Mouse (Mus musculus): ENCODE measurements around the gene Parp8.

The Parp8 gene

DNA sequence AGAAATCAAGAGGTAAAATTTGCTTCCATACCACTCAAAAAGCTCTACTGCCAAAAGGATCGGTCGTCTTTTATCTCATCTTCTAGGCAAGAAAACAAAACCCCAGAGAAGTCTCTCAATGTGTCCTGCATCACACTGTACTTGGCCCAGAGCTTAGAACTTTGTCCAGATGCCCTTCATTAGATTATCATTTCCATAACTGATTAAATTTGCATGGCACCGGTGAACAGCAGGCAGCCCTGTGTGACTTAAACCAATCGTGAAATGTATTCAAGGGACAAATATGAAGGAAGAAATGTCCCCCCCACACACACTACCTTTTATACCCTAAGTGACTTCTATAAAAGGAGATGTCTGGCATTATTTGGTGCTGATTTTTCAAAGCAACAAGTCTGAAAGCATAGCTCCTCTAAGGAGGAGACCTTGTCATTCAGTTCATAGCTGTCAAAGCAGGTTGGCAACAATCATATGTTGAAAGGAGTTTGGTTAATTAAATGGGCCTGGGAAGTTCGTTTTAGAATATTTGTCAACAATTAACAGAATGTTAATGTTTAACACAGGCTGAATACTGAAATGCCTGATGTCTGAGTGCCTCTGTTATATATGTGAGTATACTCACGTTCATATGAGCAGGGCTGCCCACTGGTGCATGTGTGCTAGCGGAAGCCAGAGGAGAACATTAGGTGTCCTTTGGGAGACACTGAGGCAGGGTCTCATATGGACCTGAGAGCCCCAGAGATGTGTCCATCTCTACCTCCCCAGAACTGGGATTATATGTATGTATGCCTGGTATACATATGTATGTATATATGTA is 66.4 kb downstream of the Parp8 start:
- 73% methylated on average over 7 of the region's 7 CpGs for WGBS

GRCm38 (mm10) chr13:116957577-116957976 is 67.8 kb downstream of the Parp8 start:
- WGBS = 55% methylated on average over 3 of the region's 3 CpGs

DNA sequence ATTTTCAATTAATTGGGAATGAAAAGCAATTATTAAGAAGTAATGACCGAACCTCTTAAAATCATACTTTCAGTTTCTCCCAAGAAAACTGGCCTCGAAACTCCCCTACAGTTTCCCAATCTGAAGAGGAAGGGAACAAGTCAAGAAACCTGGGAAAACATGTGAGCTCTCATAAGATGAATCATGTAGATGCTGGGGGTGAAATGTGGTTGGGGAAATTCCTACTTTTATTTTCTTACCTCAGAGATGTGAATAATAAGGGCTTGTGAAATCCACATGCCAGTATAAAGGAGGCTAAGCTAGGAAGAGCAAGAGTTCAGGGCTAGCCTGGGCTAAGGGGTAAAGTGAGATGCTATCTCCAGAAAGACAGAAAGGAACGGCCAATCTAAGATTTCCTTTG is 74.0 kb downstream of the Parp8 start:
- 93% methylated on average over 3 of the region's 3 CpGs for WGBS

DNA sequence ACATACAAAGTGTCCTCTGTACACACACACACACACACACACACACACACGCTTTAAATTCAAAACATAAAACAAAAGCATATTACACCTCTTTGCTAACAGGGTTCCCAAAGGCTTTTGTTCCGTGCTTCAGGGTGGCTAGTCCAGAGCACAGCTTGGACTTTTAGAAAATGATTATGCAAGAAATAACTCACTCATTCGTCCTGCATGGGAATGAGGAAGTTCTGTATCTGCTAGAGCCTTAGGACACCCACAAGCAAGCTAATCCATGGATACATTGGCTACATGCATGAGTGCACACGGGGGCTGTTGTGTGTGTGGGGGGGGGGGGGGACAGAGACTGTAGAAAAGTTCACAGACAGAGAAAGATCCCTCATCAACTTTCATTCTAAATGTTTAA is 75.8 kb downstream of the Parp8 start:
- WGBS = 75% methylated on average over 4 of the region's 4 CpGs

DNA sequence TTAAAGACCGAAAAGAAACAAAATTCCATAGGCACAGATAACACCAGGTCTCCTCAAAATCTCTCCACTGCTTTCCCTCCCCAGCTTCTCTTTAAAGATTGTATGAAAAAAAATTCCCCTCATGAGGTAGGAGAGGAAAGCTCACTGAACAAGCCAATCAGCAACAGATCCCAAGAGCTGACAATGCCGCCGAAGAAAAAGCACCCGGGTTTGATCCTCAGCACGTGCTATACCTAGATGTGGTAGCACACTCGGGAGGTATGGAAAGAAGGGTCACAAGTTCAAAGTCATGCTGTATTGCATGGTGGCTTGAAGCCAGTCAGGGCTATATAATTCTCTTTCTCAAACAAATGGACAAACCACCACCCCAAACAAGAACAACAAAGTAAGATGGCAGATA is 76.3 kb downstream of the Parp8 start:
- 94% methylated on average over 6 of the region's 6 CpGs for WGBS

DNA sequence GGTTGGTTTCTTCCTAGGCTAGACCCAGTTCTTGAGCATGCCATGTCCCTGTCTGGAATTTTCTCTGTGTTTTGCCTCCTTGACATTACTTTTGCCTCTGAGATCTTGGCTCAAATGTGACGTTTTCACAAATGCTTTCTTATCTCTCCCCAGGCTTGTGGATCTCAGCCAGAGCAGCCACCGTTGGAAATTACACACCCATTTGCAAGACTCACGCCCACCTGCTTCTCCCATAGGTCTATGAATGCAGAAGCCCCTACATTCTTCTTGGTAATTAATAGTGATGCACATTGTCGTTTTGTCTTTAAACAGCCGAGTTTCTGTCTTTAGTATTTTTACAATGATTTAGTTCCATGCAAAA is 77.1 kb downstream of the Parp8 start:
- 63% methylated on average over 5 of the region's 5 CpGs for WGBS

DNA sequence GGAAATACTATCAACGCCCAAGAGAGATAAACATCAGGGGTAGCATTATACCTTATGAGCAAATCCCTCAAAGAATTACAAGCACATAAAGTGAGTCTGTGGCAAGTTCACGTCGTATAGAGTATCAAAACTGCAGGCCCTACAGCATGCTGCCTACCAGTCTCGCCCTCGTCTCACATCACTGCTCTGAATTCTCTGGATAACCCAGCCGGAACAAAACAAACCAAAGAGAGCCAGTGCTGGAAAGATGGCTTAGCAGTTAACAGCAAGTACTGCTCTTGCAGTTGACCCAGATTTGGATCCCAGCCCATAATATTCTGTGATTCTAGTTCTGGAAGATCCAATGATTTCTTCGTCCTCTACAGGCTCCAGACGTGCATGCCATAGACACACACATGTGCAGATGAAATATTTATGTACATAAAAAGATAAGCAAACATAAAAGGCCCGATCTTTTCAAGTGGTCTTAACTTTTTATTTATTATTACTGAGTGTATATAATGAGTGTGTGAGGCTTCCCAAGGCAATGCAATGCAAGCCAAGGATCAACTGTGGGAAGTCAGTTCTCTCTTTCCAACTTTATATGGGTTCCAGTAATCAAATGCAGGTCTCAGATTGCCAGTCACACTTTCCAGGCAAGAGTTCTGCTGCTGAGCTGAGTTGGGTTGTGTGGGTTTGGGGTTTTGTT is 77.6 kb downstream of the Parp8 start:
- 77% methylated on average over 9 of the region's 9 CpGs for WGBS

- 87% methylated on average over 4 of the region's 4 CpGs for WGBS
Observed at GRCm38 (mm10) chr13:116946566-116946965, 78.8 kb downstream of the Parp8 start.

DNA sequence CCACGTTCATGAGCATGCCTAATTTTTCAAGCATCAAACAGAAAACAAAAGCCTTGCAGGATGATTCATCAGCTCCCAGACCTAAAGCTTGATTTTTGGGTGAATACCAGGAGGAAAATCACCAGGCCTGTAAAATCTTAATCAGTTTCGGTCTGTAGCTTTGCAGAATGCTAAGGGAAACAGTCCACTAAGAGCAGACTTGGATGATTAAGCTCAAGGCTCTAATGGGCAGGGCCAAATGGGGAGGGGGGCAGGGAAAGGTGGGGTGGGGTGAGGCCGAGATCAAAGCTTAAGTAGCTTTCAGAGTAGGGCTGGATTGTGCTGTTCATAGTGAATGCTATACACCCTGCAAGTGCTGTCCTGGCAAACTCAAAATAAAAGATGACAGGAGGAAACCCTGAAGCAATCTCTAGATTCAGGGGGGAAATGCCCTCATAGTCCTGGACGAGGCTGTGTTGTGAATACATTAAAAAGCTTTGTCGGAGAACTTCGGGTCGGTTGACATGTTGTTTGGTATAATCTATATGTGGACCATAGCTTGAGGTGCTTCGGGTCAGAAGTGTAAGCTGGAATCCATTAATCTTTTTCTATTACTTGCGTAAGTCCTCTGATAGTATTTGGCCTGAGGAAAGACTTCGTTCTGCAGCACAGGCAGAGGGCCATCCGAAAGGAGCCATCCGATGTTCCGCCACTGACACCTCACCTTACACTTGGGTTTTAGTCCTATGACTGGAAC is 83.9 kb downstream of the Parp8 start:
- WGBS = 83% methylated on average over 13 of the region's 13 CpGs

- 80% methylated on average over 7 of the region's 7 CpGs for WGBS
Observed at GRCm38 (mm10) chr13:116940761-116941160, 84.6 kb downstream of the Parp8 start.

DNA sequence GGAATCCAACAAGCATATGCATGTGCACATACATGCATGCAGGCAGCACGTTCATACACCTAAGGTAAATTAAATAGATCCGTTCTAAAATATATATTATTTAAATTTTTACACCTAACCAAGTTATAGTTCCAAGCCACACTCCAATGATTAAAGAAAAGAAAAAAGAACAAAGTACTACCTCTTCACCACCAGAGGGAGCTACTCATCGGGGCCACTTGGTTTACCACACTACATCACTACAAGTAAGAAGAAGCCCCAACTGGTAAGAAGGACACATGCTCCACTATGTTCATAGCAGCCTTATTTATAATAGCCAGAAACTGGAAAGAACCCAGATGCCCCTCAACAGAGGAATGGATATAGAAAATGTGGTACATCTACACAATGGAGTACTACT is 88.3 kb downstream of the Parp8 start:
- 98% methylated on average over 3 of the region's 3 CpGs for WGBS

DNA sequence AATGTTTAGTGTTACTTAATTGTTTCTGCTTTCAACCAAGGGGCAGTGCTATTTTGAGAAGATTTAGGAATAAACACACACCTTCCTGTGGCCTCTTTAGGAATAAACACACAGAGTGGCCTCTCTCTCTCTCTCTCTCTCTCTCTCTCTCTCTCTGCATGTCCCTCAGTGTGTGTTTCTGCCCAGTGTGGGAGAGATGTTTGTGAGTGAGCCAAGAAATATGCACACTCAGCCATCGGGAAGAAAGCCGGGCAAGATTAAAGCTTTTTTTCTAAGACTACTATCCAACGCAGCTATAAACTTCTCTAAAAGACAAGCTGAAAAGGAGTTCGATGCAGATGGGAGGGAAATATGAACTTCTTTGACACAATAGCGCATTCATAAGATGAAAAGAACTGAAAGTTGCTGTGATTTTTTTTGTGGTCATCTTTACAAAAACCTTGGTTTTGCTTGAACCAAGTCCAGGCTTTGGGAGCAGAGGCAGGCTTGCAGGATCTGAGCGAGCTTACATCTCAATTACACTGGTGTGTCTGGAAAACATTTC is 107.9 kb downstream of the Parp8 start:
- 30% methylated on average over 6 of the region's 6 CpGs for WGBS

DNA sequence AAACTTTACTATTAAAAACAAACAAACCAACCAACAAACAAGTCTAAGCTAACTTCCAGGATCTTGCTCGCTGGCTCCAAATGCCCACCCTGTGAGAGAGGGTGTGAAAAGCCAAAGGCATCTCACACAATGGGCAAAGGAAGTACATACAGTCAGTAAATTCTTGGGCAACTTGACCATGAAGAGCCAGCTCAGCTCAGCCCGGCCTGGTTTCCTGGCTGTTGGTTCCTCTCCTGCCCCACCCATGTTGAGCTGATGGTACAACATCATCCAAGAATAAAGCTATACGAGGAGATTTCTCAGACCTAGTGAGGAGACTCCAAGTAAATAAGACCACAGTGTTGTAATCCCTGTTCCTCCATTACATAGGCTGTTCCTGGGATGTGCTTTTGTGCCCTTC is 117.1 kb downstream of the Parp8 start:
- 94% methylated on average over 3 of the region's 3 CpGs for WGBS

DNA sequence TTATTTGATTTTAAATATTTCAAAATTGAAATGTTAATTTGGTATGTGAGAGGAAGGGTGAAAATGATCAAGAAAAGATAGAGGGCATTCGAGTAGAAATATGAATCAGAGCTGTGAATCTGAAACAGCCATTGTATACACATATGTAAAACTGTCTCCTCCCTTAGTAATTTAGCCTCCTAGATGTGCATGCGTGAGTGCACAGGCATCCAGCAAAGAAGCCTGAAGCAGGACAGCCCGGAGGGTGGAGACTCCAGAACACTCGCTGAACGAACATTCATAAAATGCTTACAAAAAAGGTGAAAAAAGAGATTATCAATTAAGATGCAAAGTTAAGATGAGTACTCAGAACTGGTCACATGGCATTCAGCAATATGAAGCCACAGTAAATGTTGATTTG is 121.9 kb downstream of the Parp8 start:
- 79% methylated on average over 5 of the region's 5 CpGs for WGBS

- WGBS = 61% methylated on average over 5 of the region's 5 CpGs
Observed at GRCm38 (mm10) chr13:116898395-116898794, 126.9 kb downstream of the Parp8 start.

DNA sequence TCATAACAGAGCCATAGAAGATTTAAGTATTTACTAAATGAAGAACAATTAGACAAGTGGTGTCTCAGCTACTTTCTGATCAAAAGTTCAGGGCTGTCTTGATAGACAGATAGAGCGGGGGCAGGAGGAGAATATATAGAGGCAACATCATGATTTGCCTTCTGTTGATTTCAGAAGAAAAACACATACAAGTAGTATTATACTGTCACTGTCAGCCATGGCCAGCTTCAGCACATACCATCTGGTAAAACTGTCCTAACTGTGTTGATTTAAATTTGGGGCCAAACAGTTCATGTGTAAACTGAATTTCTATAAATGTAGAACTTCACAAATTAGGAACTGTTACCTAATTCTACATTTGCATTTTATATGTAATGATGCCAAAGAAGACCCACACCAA is 127.6 kb downstream of the Parp8 start:
- WGBS = 87% methylated on average over 1 of the region's 1 CpGs

- whole genome bisulfite sequencing = 90% methylated on average over 9 of the region's 9 CpGs
Observed at GRCm38 (mm10) chr13:116884422-116884942, 140.9 kb downstream of the Parp8 start.

GRCm38 (mm10) chr13:116882226-116882625 is 143.1 kb downstream of the Parp8 start:
- 89% methylated on average over 7 of the region's 7 CpGs for WGBS

DNA sequence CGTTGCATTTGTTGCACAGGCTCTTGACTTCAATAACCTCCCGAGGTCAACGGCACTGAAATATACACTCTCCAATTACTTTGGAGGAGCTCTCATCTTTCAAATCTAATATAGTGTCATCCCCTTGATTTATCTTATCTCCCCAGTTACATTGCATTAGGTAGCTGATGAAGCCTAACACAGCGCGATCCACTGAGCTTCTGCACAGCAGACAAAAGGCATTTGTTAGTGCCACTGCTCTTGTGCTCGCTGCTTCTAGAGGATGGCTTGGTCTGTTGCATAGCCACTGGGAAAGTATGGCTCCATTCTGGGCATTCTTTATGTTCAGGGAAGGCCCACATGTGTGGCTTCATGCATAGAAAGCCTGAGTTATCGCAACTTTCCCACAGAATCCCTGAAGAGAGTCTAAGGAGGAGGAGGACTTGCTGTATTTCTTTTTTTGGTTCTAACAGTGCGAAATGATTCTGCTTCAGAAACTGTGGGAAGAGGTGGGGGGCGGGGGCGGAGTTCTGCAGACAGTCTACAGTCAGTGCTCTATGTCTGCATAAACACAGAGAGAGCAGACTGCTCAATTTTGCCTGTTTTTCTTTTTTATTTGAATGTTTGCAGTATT is 145.7 kb downstream of the Parp8 start:
- WGBS = 62% methylated on average over 10 of the region's 10 CpGs

- 81% methylated on average over 1 of the region's 1 CpGs for WGBS
Observed at GRCm38 (mm10) chr13:116870221-116870620, 155.1 kb downstream of the Parp8 start.

GRCm38 (mm10) chr13:116843937-116844336 is 181.4 kb downstream of the Parp8 start:
- WGBS = 79% methylated on average over 5 of the region's 5 CpGs

DNA sequence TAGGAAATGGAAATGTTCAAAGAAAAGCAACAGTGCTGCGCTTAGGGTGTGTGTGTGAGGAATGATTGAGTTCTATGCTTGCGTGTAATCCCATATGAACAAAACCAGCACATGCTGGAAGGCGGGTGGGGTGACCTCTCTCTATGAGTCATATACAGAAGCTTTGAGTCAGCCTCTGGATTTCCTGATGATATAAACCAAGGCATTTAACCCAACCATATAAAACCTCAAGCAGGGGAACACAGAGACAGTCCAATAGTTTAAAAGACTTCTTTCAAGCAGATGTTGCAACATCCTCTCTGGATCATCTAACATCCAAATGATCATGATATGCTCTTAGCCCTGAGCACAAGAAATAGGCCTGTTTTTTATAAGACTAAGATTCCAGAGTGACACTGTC is 196.3 kb downstream of the Parp8 start:
- WGBS = 90% methylated on average over 3 of the region's 3 CpGs

Data from cerebral cortex, adult 2 months (tissue).